Mouse (Mus musculus) C2C12 (cell line): Measurements from ENCODE around the gene Matn3.

Experiments
- CEBPB ChIP-seq: IDR thresholded peaks from one replicate; pipeline ENCODE4 v1.6.1; 2011; ENCODE audit warnings: low read depth, mild to moderate bottlenecking, control low read depth, moderate library complexity
- CTCF ChIP-seq: IDR thresholded peaks from one replicate; pipeline ENCODE4 v1.5.1; 2011; ENCODE audit not compliant: control insufficient read depth, insufficient read depth, insufficient read length
- MAX ChIP-seq: IDR thresholded peaks from one replicate; pipeline ENCODE4 v1.6.1; 2011; ENCODE audit warnings: mild to moderate bottlenecking, control low read depth
- MYOD1 ChIP-seq: IDR thresholded peaks from one replicate; pipeline ENCODE4 v1.6.1; 2011; ENCODE audit warnings: low read depth; ENCODE audit not compliant: control insufficient read depth, insufficient read length
- MYOG ChIP-seq: IDR thresholded peaks from one replicate; pipeline ENCODE4 v1.6.1; 2011; ENCODE audit not compliant: control insufficient read depth, insufficient read length; ENCODE audit errors: extremely low read depth
- USF1 ChIP-seq: IDR thresholded peaks from one replicate; pipeline ENCODE4 v1.6.1; 2011; ENCODE audit warnings: low read depth, mild to moderate bottlenecking, control low read depth, moderate library complexity

GRCm38 (mm10) chr12:8975076-8975475, 27.3 kb downstream of the Matn3 start:
- TF ChIP-seq CTCF (no peak), MAX (no peak), USF1 (no peak), MYOD1 (no peak), CEBPB (no peak), MYOG (no peak)
